Mouse (Mus musculus) liver, embryonic 12.5 days (tissue): Measurements from ENCODE around the gene Rufy4. TPM values are rescaled to one million over a fixed set of nuclear protein-coding genes. Genes with fewer than 3 reads are reported as not detected.

Source experiments
- ATAC-seq: fragments of 200-750 bp; cut with Nextera tagmentation; 2 replicates; pipeline ENCODE4 v1.8.0; 2017; ENCODE audit warnings: moderate number of reproducible peaks, mild to moderate bottlenecking, moderate library complexity
- H3K27ac ChIP-seq: fragments of 300-500 bp; sonication (generic); 2 replicates; pipeline ENCODE4 v1.5.1; 2016; ENCODE audit warnings: mild to moderate bottlenecking
- H3K27me3 ChIP-seq: fragments of 300-500 bp; sonication (generic); replicated peaks from 2 replicates; pipeline ENCODE4 v1.6.1; 2016; ENCODE audit warnings: mild to moderate bottlenecking, moderate library complexity
- H3K36me3 ChIP-seq: fragments of 300-500 bp; sonication (generic); 2 replicates; pipeline ENCODE4 v1.6.1; 2016; ENCODE audit warnings: mild to moderate bottlenecking, moderate library complexity
- H3K4me1 ChIP-seq: fragments of 300-500 bp; sonication (generic); 2 replicates; pipeline ENCODE4 v1.6.1; 2016
- H3K4me2 ChIP-seq: fragments of 300-500 bp; sonication (generic); 2 replicates; pipeline ENCODE4 v1.6.1; 2016; ENCODE audit warnings: mild to moderate bottlenecking, moderate library complexity
- H3K4me3 ChIP-seq: fragments of 300-500 bp; sonication (generic); 2 replicates; pipeline ENCODE4 v1.5.1; 2016; ENCODE audit warnings: mild to moderate bottlenecking, moderate library complexity
- H3K9ac ChIP-seq: fragments of 300-500 bp; sonication (generic); 2 replicates; pipeline ENCODE4 v1.6.1; 2016; ENCODE audit warnings: mild to moderate bottlenecking, moderate library complexity
- H3K9me3 ChIP-seq: fragments of 300-500 bp; sonication (generic); replicated peaks from 2 replicates; pipeline ENCODE4 v1.6.1; 2016; ENCODE audit warnings: mild to moderate bottlenecking, moderate library complexity
- WGBS: fragments of 180-500 bp; shearing (Covaris S2); methylation state at CpG from one replicate; pipeline ENCODE4 v1.1.7; 2016; ENCODE audit not compliant: insufficient replicate concordance; 5-methylcytosine and 5-hydroxymethylcytosine counted together
- polyA plus RNA-seq: library from polyadenylated mRNA; unstranded; fragments of >200 nt; fragmentation: Nextera tagmentation; extraction: Ambion mirVana; gene quantifications from 2 replicates; pipeline ENCODE4 v1.2.1, GENCODE M21; 2016

The Rufy4 gene
- 0.16 and 0.20 TPM in 2 replicates for polyA plus RNA-seq

DNA sequence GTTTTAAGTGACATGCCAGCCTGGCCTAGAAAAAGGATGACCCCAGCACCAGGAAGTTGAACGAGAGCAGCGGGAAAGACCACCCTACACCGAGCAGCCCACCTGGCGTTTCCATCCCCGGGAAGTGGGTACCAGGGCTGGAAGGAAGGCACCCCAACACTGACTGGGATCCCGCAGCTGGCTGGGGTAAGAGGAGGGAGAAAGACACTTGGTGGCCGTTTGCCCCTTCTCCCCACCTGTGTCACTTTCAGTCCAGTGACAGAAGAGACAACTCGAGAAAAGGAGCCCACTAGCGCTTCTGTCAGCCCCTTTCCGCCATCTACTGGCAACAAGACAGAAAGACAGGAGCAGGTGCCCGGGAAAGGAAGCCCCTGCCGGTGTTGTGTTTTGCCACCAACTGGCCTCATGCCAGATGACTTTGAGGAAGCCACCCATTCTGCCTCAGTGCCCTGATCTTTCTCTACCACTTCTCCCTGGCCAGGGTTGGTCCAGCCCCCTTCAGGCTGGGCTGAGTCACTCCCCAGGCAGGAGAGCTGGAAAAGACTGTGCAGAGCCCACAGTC lies at the start of gene Rufy4:
TSS of gene Rufy4 (plus strand) at position 551 of the 562 bp plus-strand sequence.
- H3K9me3 ChIP-seq, result no peaks in the 10 kb centered on the region
- no peak within 1 kb of the TSS for H3K27ac ChIP-seq
- peaks cover 14% of the 10 kb centered on the region for H3K4me1 ChIP-seq
- WGBS, result 1% methylated on average over 12 of the region's 12 CpGs
- peaks cover 66% of the 10 kb centered on the region for H3K27me3 ChIP-seq
- peak; percentile 31 for ATAC-seq
- H3K4me2 ChIP-seq, result peak within 1 kb of the TSS; percentile 88
- H3K9ac ChIP-seq, result peak within 1 kb of the TSS; percentile 39; the same call in 1 of the 2 replicates
- peak within 1 kb of the TSS; percentile 58 for H3K4me3 ChIP-seq
- H3K36me3 ChIP-seq, result no peaks in the 10 kb centered on the region

DNA sequence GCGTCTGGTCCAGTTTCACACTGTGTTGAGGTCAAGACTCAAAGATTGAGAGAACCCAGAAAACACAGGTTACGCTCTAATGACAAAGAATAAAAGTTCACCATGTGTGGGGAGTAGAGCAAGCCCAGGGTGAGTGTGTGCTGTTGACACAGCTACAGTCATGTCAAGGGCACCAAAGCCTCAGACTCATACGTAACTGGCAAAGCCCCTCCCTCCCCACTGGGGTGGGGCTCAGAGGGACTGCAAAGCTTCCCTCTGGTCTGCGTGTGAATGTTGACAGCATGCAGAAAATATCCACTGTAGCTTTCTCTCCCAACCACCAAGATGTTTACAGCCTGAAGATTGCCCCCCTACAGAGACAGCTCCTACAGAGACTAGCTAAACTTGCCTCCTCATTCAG lies 49.1 kb upstream of the Rufy4 start:
- no peaks in the 10 kb centered on the region for H3K9me3 ChIP-seq
- no peak for ATAC-seq
- H3K4me2 ChIP-seq, result no peak overlapping the region
- H3K4me3 ChIP-seq, result no peak overlapping the region
- H3K36me3 ChIP-seq, result no peaks in the 10 kb centered on the region
- no peak overlapping the region for H3K27ac ChIP-seq
- WGBS, result 55% methylated on average over 4 of the region's 4 CpGs
- H3K9ac ChIP-seq, result no peak overlapping the region
- peaks cover 10% of the 10 kb centered on the region for H3K4me1 ChIP-seq
- no peaks in the 10 kb centered on the region for H3K27me3 ChIP-seq

DNA sequence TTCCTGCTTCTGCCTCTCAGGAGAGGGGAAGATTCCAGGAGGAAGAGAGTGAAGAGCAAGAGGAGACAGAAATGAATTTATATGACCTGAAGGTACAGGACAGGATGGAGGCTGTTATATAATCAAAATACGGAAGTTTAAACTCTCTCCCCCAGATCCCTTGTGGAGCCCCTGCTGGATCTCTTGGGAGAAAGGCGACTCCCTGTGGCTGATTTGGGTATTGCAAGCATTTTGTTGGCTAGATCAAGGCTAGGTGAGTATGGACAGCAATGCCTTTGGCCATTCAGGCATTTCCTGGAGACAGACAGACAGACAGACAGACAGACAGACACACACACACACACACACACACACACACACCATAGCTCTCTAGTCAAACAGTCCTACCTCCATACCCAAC lies 48.0 kb upstream of the Rufy4 start:
- WGBS, result 5% methylated on average over 2 of the region's 2 CpGs
- Histone ChIP-seq H3K4me3 (no peak overlapping the region), H3K9me3 (no peaks in the 10 kb centered on the region), H3K4me2 (no peak overlapping the region), H3K4me1 (peaks cover 20% of the 10 kb centered on the region), H3K36me3 (no peaks in the 10 kb centered on the region), H3K27me3 (no peaks in the 10 kb centered on the region), H3K9ac (no peak overlapping the region), H3K27ac (no peak overlapping the region)
- no peak for ATAC-seq

DNA sequence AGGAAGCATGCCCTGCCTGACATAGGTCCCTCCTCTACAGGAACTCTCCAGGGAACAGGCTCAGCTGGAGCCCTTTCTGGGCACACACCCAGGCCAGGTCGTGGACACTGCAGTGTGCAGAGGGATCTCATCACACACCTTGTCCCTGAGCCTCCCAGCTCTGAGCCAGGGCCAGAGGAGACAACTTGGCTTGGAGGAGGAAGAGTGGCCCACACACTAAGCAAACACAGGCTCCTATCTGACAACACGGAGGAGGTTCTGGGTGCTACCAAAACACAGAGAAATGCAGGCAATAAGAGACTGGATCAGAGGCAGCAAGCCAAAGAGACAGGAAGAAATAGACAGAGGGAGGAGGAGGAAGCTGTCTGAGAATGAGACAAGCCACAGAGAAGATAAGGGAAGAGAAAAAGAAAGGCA lies 43.8 kb upstream of the Rufy4 start:
- H3K36me3 ChIP-seq, result no peaks in the 10 kb centered on the region
- peak overlapping the region; percentile 50 for H3K27ac ChIP-seq
- H3K27me3 ChIP-seq, result no peaks in the 10 kb centered on the region
- ATAC-seq, result no peak
- no peak overlapping the region for H3K4me3 ChIP-seq
- no peaks in the 10 kb centered on the region for H3K9me3 ChIP-seq
- no peak overlapping the region for H3K4me2 ChIP-seq
- no peak overlapping the region for H3K9ac ChIP-seq
- peaks cover 33% of the 10 kb centered on the region for H3K4me1 ChIP-seq
- WGBS, result 3% methylated on average over 2 of the region's 2 CpGs

DNA sequence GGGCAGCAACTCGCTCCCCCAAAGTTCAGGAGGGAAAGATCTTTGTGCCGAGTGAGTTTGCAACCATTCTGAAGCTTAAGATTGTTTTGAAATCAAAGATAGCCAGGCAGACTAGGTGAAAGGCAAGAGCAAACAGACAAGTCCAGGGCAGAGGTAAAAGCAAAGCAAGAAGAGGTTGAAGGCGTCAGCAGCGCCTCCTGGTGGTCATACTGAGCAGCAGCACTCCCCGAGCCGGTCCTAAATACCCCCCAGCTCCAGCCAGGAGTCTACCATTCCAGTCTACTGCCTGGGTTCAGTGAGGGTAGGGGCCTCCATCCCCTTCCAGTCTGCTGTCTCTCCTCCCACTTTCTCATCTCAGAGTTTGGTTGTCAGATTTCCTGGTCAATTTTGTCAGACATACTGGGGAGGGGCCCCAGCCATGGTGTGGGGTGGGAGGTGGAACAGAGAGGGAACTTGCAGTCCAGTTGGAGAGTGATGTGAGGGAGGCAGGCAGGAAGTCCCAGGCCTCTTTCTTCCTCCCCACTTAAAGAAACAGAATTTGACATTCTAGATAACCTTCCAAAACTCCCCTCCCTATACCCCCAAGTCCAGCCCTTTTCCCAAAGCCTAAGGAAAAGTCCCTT lies 42.4 kb upstream of the Rufy4 start:
- ATAC-seq, result peak; percentile 61
- Histone ChIP-seq H3K27ac (no peak overlapping the region; the same call in 1 of the 2 replicates), H3K4me1 (peaks cover 33% of the 10 kb centered on the region), H3K9ac (no peak overlapping the region), H3K36me3 (no peaks in the 10 kb centered on the region), H3K4me2 (no peak overlapping the region), H3K9me3 (no peaks in the 10 kb centered on the region), H3K27me3 (no peaks in the 10 kb centered on the region), H3K4me3 (no peak overlapping the region)
- 9% methylated on average over 6 of the region's 6 CpGs for WGBS

DNA sequence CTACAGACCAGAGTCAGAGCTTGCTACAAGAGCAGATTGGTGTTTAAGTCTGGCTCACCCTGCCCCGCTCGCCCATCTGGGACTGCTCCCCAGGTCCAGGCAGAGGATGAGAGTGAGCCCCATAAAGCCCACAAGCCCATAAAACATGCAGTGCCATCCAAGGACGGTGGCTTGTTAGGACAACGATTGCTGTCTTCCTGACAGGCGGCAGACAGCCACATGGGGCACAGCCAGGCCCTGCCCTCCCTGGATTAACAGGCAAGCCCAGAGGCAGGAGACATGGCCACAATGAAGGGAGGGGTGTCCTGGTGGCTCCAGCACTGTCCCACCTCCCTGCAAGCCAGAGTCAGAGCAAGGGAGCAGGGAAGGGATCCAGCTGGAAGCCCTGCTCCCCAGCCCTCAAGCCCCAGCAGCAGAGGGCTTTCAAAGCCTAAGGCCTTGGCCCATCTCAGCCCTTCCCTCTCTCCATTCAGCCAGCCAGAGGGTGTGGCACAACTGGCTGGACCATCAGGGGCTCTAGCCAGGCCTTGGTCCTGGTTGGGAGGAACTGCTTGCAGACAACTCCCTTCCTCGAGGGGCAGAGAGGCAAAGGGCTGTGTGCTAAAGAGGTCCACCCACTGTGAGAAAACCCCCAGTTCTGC lies 41.2 kb upstream of the Rufy4 start:
- H3K36me3 ChIP-seq, result no peaks in the 10 kb centered on the region
- no peak overlapping the region for H3K27ac ChIP-seq
- ATAC-seq, result no peak
- H3K9ac ChIP-seq, result no peak overlapping the region
- no peak overlapping the region for H3K4me2 ChIP-seq
- H3K4me3 ChIP-seq, result no peak overlapping the region
- H3K4me1 ChIP-seq, result peaks cover 33% of the 10 kb centered on the region
- no peaks in the 10 kb centered on the region for H3K9me3 ChIP-seq
- 0 out of 2 replicates have a peak, but pooled peaks cover 5% of the 10 kb centered on the region for H3K27me3 ChIP-seq
- WGBS, result 63% methylated on average over 6 of the region's 6 CpGs

DNA sequence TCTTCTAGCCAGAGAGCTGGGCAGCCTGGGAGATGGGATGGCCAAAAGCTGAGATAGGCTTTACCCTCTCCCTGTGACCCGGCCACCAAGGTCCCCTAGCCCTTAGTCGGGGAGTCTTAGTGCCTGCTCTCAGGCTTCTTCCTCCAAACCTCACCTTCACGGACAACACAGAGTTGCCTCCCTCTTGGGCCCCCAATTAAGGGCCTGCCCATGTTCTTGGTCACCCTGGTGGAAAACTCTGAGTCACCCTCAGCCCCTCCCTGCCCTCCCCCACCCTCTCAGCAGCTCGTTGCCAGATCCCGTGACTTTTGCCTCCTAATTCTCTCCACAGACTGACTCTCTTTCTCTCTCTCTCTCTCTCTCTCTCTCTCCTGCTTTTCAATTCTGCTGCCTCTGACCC lies 40.6 kb upstream of the Rufy4 start:
- no peak overlapping the region for H3K9ac ChIP-seq
- no peak overlapping the region for H3K27ac ChIP-seq

DNA sequence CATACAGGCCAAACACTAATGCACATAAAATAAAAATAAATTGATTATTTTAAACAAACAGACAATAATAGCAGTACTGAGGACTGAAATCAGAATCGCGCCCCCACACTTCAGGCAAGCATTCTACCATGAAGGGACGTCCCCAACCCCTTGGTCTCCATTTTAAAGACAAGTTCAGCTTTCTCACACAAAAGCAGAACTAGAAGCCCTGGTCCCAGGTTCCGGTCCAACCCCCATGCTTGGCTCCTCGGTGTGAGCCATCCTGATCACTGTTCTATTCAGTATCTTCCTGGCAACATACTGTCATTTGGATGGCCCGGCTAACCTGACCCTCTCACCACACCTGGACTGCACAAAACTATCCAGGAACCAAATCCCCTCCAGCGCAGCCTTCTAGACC lies 39.8 kb upstream of the Rufy4 start:
- WGBS, result 64% methylated on average over 7 of the region's 7 CpGs
- no peak overlapping the region for H3K27ac ChIP-seq

More for the DNA sequence above, 40.6 kb upstream of the Rufy4 start:
- Histone ChIP-seq H3K36me3 (no peaks in the 10 kb centered on the region), H3K27me3 (peaks cover 9% of the 10 kb centered on the region; the same call in 1 of the 2 replicates), H3K4me3 (no peak overlapping the region), H3K4me1 (peaks cover 33% of the 10 kb centered on the region), H3K4me2 (no peak overlapping the region), H3K9me3 (no peaks in the 10 kb centered on the region)
- WGBS, result 38% methylated on average over 5 of the region's 5 CpGs
- ATAC-seq, result no peak

DNA sequence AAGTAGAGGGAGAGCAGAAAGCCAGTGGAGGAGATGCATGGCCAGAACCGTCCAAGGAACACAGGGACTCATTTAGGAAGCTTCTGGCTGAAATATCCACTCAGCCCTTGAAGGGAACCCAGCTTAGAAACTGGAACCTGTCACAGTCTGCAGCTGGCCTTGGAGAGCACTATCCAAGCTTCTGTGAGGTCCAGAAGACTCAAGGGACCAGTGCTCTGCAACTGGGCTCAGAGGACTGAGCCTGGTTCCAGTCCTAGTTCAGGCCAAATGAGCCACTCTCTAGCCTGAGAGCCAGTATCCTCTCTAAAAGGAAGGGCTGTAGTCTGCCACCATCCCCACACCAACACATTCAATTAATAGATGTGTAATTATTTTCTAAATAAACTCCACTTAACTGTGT lies 36.8 kb upstream of the Rufy4 start:
- H3K9me3 ChIP-seq, result no peaks in the 10 kb centered on the region
- H3K27me3 ChIP-seq, result peaks cover 37% of the 10 kb centered on the region
- no peak overlapping the region for H3K4me2 ChIP-seq
- WGBS, result 57% methylated on average over 1 of the region's 1 CpGs
- no peak for ATAC-seq
- H3K4me3 ChIP-seq, result no peak overlapping the region
- H3K27ac ChIP-seq, result no peak overlapping the region
- H3K36me3 ChIP-seq, result no peaks in the 10 kb centered on the region
- H3K9ac ChIP-seq, result no peak overlapping the region
- H3K4me1 ChIP-seq, result peaks cover 10% of the 10 kb centered on the region; the same call in 1 of the 2 replicates

More for the DNA sequence above, 39.8 kb upstream of the Rufy4 start:
- Histone ChIP-seq H3K9me3 (no peaks in the 10 kb centered on the region), H3K4me2 (no peak overlapping the region), H3K36me3 (no peaks in the 10 kb centered on the region), H3K9ac (no peak overlapping the region), H3K27me3 (peaks cover 16% of the 10 kb centered on the region; the same call in 1 of the 2 replicates), H3K4me3 (no peak overlapping the region), H3K4me1 (peaks cover 33% of the 10 kb centered on the region)
- ATAC-seq, result no peak

DNA sequence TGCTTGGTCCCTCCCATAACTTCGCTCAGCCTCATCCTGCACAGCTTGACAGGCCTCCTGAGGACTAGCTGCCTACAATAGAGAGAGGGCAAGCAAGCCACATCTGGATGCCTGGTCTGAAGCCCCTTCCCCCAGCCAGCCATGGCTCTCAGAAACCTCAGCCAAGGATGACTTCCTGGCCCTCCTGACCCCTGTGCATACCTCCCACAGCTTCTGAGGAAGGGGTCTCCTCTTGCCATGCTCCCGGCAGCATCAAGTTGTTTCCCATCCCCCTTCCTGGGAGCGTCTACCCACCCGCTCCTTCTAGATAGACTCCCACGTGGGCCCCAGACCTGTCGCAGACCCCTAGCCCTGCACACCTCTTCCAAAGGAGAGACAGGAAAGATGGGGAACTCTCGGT lies 35.0 kb upstream of the Rufy4 start:
- Histone ChIP-seq H3K4me2 (peak overlapping the region; percentile 15), H3K27ac (no peak overlapping the region), H3K4me3 (peak overlapping the region; percentile 19; the same call in 1 of the 2 replicates), H3K9me3 (no peaks in the 10 kb centered on the region), H3K27me3 (peaks cover 52% of the 10 kb centered on the region), H3K36me3 (no peaks in the 10 kb centered on the region), H3K9ac (no peak overlapping the region), H3K4me1 (0 out of 2 replicates have a peak, but pooled peaks cover 4% of the 10 kb centered on the region)
- WGBS, result 48% methylated on average over 7 of the region's 7 CpGs
- no peak for ATAC-seq

DNA sequence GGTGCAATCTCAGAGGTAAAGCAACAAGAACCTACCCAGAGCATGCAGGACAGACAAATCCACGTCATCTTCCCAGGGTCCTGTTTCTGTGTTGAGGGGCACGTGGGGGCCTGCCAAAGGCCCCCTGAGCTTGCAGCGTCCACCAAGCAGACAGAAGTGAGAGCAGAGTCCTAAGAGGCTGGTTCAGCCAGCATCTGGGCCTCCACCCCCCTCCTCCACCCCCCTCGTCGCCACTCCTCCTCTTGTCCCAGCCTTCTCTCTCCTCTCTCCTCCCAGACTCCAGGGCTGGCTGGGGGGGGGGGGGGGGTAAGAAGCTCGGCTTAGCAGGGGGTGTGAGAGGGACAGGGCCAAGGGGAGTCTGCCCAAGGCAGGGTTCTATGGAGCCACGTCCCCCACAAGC lies 34.2 kb upstream of the Rufy4 start:
- Histone ChIP-seq H3K27ac (peak overlapping the region; percentile 30; the same call in 1 of the 2 replicates), H3K27me3 (peaks cover 60% of the 10 kb centered on the region), H3K4me2 (peak overlapping the region; percentile 15), H3K9me3 (no peaks in the 10 kb centered on the region), H3K4me3 (peak overlapping the region; percentile 19; the same call in 1 of the 2 replicates), H3K9ac (no peak overlapping the region), H3K4me1 (0 out of 2 replicates have a peak, but pooled peaks cover 4% of the 10 kb centered on the region), H3K36me3 (no peaks in the 10 kb centered on the region)
- ATAC-seq, result no peak
- WGBS, result 41% methylated on average over 6 of the region's 7 CpGs

DNA sequence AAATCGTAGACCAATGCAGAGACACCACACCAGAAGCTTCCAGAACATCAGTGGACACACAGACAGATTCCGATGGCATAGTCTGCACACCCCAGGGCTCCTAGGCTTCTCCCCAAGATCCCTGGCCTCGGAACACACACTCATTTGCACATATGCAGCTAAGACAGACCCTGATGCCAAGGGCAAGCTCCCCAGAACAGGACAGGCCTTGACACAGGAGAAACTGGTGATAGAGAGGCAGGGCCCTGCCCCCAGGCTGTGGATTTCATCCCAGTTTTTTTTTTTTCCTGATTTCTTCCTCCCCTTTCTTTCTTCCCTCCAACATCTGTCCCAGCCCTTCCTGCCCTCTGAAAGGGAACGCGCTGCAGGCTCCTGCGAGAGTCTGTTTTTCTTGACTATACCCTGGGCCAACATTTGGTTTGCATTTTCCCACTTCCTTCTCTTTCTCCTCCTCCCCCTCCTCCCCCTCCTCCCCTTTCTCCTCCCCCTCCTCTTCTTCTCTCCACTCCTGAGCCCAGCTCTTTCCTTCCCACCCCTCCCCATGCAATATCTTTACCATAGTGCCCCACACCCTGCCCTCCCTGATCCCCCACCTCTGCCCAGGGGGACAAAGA lies 33.6 kb upstream of the Rufy4 start:
- WGBS, result 28% methylated on average over 6 of the region's 6 CpGs
- Histone ChIP-seq H3K27ac (peak overlapping the region; percentile 30; the same call in 1 of the 2 replicates), H3K27me3 (peaks cover 66% of the 10 kb centered on the region), H3K9ac (no peak overlapping the region), H3K4me1 (0 out of 2 replicates have a peak, but pooled peaks cover 4% of the 10 kb centered on the region), H3K4me2 (no peak overlapping the region), H3K9me3 (no peaks in the 10 kb centered on the region), H3K36me3 (no peaks in the 10 kb centered on the region), H3K4me3 (no peak overlapping the region)
- ATAC-seq, result no peak
